Mouse (Mus musculus) stomach, postnatal 0 days (tissue): Measurements from ENCODE around the gene Pitpnm2. TPM values are rescaled to one million over a fixed set of nuclear protein-coding genes. Genes with fewer than 3 reads are reported as not detected.

ENCODE experiments used
- ATAC-seq: fragments of 200-750 bp; cut with Nextera tagmentation; 2 replicates; pipeline ENCODE4 v1.8.0; 2017; ENCODE audit not compliant: low FRiP score, low TSS enrichment
- DNase-seq: peaks from one replicate; pipeline ENCODE4 v3.0.0-alpha.2; 2016; ENCODE audit warnings: low spot score
- H3K27ac ChIP-seq: fragments of 300-500 bp; sonication (generic); replicated peaks from 2 replicates; pipeline ENCODE4 v1.5.1; 2014; ENCODE audit warnings: mild to moderate bottlenecking, control low read depth
- H3K27me3 ChIP-seq: fragments of 300-500 bp; sonication (generic); 2 replicates; pipeline ENCODE4 v1.6.1; 2014; ENCODE audit warnings: low read length; ENCODE audit not compliant: control insufficient read depth, insufficient read depth
- H3K36me3 ChIP-seq: fragments of 300-500 bp; sonication (generic); 2 replicates; pipeline ENCODE4 v1.6.1; 2014; ENCODE audit warnings: low read length, mixed read lengths; ENCODE audit not compliant: control insufficient read depth, insufficient read depth
- H3K4me1 ChIP-seq: fragments of 300-500 bp; sonication (generic); replicated peaks from 2 replicates; pipeline ENCODE4 v1.6.1; 2014; ENCODE audit warnings: antibody characterized with exemption; ENCODE audit not compliant: control insufficient read depth, insufficient read depth
- H3K4me2 ChIP-seq: fragments of 300-500 bp; sonication (generic); replicated peaks from 2 replicates; pipeline ENCODE4 v1.6.1; 2014; ENCODE audit warnings: low read depth, mild to moderate bottlenecking, control low read depth, moderate library complexity
- H3K4me3 ChIP-seq: fragments of 300-500 bp; sonication (generic); 2 replicates; pipeline ENCODE4 v1.5.1; 2014; ENCODE audit warnings: low read depth, low read length, control low read depth
- H3K9ac ChIP-seq: fragments of 300-500 bp; sonication (generic); 2 replicates; pipeline ENCODE4 v1.6.1; 2014; ENCODE audit warnings: mild to moderate bottlenecking, low read length, control low read depth, mixed read lengths
- H3K9me3 ChIP-seq: fragments of 300-500 bp; sonication (generic); 2 replicates; pipeline ENCODE4 v1.6.1; 2016; ENCODE audit warnings: low read length; ENCODE audit not compliant: control insufficient read depth
- CTCF ChIP-seq: IDR thresholded peaks from 2 replicates; pipeline ENCODE4 v1.5.1; 2016; ENCODE audit warnings: antibody characterized with exemption, low read depth, mild to moderate bottlenecking, moderate library complexity
- EP300 ChIP-seq: optimal IDR thresholded peaks from 2 replicates; pipeline ENCODE3; 2016; ENCODE audit warnings: antibody characterized with exemption
- WGBS: fragments of 180-500 bp; shearing (Covaris S2); extraction: QIAGEN DNeasy Blood & Tissue Kit; methylation state at CpG from one replicate; pipeline ENCODE4 v1.1.7; 2014; 5-methylcytosine and 5-hydroxymethylcytosine counted together
- polyA plus RNA-seq: library from polyadenylated mRNA; unstranded; fragments of >200 nt; fragmentation: Nextera tagmentation; extraction: Ambion mirVana; gene quantifications from 2 replicates; pipeline ENCODE4 v1.2.1, GENCODE M21; 2015

Pitpnm2 gene
- polyA plus RNA-seq, 1 experiment from 2014 or later, result 1.8 TPM

GRCm38 (mm10) chr5:124083850-124084587 is 165.5 kb downstream of the Pitpnm2 start:
- H3K4me2 ChIP-seq, result no peak overlapping the region
- ATAC-seq (peak; percentile 82), DNase-seq (peak; percentile 92)
- H3K27me3 ChIP-seq, result no peaks in the 10 kb centered on the region
- TF ChIP-seq CTCF, result 0 out of 2 replicates have a peak, but pooled peaks have one; percentile 21
- TF ChIP-seq EP300, result no peak
- no peaks in the 10 kb centered on the region for H3K36me3 ChIP-seq
- H3K27ac ChIP-seq, result peak overlapping the region; percentile 83
- WGBS, result 82% methylated on average over 14 of the region's 14 CpGs
- H3K9ac ChIP-seq, result peak overlapping the region; percentile 23; the same call in 1 of the 2 replicates
- no peaks in the 10 kb centered on the region for H3K9me3 ChIP-seq
- H3K4me1 ChIP-seq, result peaks cover 4% of the 10 kb centered on the region; the same call in 1 of the 2 replicates
- H3K4me3 ChIP-seq, result no peak overlapping the region

- peak; percentile 43 for DNase-seq
Measured at GRCm38 (mm10) chr5:124082941-124083688, 166.4 kb downstream of the Pitpnm2 start.

DNA sequence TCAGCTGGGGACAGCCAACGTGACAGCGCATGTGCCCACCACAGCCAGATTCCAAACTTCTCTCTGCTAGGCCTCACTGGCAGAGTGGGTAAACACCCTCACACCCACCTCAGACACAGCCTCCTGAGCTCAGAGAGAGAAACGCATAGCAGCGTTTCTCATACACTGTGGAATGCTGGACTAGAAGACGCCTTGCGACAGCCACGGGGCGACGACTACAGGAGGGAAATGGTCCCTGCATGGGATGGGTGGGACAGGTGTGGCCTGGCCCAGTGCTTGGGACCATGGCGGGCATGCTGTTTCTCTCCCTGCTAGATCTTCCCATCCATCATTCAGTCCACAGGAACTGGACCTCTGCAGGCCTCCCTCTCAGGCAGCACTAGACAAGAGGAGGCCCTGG is 167.1 kb downstream of the Pitpnm2 start:
- WGBS, result 48% methylated on average over 10 of the region's 10 CpGs
- no peaks in the 10 kb centered on the region for H3K27me3 ChIP-seq
- peaks cover 4% of the 10 kb centered on the region; the same call in 1 of the 2 replicates for H3K4me1 ChIP-seq
- H3K4me2 ChIP-seq, result no peak overlapping the region
- peak; percentile 62 for ATAC-seq
- H3K9me3 ChIP-seq, result no peaks in the 10 kb centered on the region
- no peak overlapping the region for H3K4me3 ChIP-seq
- H3K9ac ChIP-seq, result no peak overlapping the region
- no peaks in the 10 kb centered on the region for H3K36me3 ChIP-seq
- H3K27ac ChIP-seq, result 0 out of 2 replicates have a peak overlapping the region, but pooled peaks have one; percentile 53
- TF ChIP-seq CTCF, result peak; percentile 82
- TF ChIP-seq EP300, result no peak
- DNase-seq, result peak; percentile 79

More at GRCm38 (mm10) chr5:124082941-124083688, 166.4 kb downstream of the Pitpnm2 start:
- WGBS, result 86% methylated on average over 17 of the region's 17 CpGs
- Histone ChIP-seq H3K4me1 (peaks cover 4% of the 10 kb centered on the region; the same call in 1 of the 2 replicates), H3K27me3 (no peaks in the 10 kb centered on the region), H3K27ac (peak overlapping the region; percentile 65; the same call in 1 of the 2 replicates), H3K4me2 (no peak overlapping the region), H3K9me3 (no peaks in the 10 kb centered on the region), H3K9ac (peak overlapping the region; percentile 23; the same call in 1 of the 2 replicates), H3K4me3 (no peak overlapping the region), H3K36me3 (no peaks in the 10 kb centered on the region)
- TF ChIP-seq EP300 (no peak), CTCF (no peak)
- 0 out of 2 replicates have a peak, but pooled peaks have one; percentile 19 for ATAC-seq

DNA sequence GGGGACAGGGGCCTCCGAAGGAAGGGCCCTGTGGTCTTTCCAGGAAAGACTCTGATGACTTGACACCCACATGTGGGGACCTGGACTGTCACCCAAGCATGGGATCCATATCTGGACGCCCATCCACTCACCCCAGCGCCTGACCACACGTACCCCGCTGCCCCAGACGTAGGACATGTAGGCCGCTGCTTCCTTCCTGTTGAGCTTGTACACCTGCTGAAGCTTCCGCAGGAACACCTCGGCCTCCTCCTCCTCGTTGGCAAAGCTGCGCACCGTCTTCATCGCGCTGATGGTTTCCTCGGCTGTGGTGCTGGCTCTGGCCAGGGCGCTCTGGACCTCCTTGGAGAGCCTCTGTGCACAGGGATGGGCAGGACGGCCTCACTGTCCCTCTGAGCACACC is 169.7 kb downstream of the Pitpnm2 start:
- H3K9me3 ChIP-seq, result no peaks in the 10 kb centered on the region
- TF ChIP-seq CTCF (no peak), EP300 (no peak)
- H3K36me3 ChIP-seq, result no peaks in the 10 kb centered on the region
- peaks cover 4% of the 10 kb centered on the region; the same call in 1 of the 2 replicates for H3K4me1 ChIP-seq
- H3K27ac ChIP-seq, result 0 out of 2 replicates have a peak overlapping the region, but pooled peaks have one; percentile 50
- DNase-seq (no peak), ATAC-seq (no peak)
- H3K4me2 ChIP-seq, result no peak overlapping the region
- H3K4me3 ChIP-seq, result no peak overlapping the region
- H3K27me3 ChIP-seq, result no peaks in the 10 kb centered on the region
- no peak overlapping the region for H3K9ac ChIP-seq
- 91% methylated on average over 17 of the region's 17 CpGs for WGBS

DNA sequence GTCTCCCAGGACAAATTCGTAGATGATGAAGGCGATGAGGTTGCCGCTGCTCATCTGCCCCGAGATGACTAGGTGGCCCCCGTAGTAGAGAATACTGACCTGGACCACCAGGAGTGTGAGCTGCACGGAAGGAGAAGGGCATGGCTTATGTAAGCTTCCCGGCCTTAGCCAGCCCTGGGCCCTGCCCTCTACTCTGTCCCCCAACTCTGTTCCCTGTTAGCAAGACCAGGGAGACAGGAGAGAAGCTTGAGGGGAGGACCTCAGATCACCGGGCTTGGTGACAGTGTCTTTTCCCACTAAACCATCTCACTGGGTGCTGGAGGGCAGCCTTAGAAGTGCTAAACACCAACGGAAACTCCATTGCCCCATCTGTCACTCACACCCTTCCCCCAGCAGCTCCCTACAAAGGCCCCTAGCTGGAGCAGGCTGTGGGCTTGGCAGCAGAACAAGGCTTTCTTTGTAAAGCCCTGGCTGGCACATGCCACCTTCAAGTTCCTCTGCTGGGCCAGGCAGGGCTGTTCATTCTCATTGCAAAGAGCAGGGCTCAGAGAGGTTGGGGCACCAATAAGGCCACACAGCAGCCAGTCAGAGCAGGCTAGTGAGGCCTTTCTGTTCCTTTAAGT is 170.7 kb downstream of the Pitpnm2 start:
- Histone ChIP-seq H3K9ac (peak overlapping the region; percentile 23; the same call in 1 of the 2 replicates), H3K4me1 (peaks cover 4% of the 10 kb centered on the region; the same call in 1 of the 2 replicates), H3K27ac (peak overlapping the region; percentile 50), H3K36me3 (no peaks in the 10 kb centered on the region), H3K4me2 (no peak overlapping the region), H3K9me3 (no peaks in the 10 kb centered on the region), H3K27me3 (no peaks in the 10 kb centered on the region), H3K4me3 (no peak overlapping the region)
- ATAC-seq, result no peak
- peak; percentile 72 for DNase-seq
- 59% methylated on average over 9 of the region's 9 CpGs for WGBS
- TF ChIP-seq EP300 (no peak), CTCF (no peak)
